Mouse (Mus musculus) A20 (cell line): ENCODE data around the gene Rdh8.
A peak's percentile ranks its signal among the peaks of the same experiment; 100 is the strongest.

Experiments
- DNase-seq: peaks from one replicate; pipeline ENCODE4 v3.0.0-alpha.2; 2011; ENCODE audit warnings: low read depth, low spot score

Gene Rdh8

GRCm38 (mm10) chr9:20818236-20818635 lies at the start of gene Rdh8:
Rdh8 (plus strand) TSS chr9:20818503.
- DNase-seq, result no peak

GRCm38 (mm10) chr9:20781286-20781685 lies 37.0 kb upstream of the Rdh8 start:
- no peak for DNase-seq

- no peak for DNase-seq
These were observed 33.2 kb upstream of the Rdh8 start for GRCm38 (mm10) chr9:20785055-20785454.

- DNase-seq, result no peak
These were observed 30.3 kb upstream of the Rdh8 start for GRCm38 (mm10) chr9:20787992-20788391.

GRCm38 (mm10) chr9:20789651-20790050 lies 28.7 kb upstream of the Rdh8 start:
- no peak for DNase-seq

GRCm38 (mm10) chr9:20790345-20790744 lies 28.0 kb upstream of the Rdh8 start:
- DNase-seq, result no peak

GRCm38 (mm10) chr9:20794108-20794806 lies 24.0 kb upstream of the Rdh8 start:
- peak; percentile 12 for DNase-seq

GRCm38 (mm10) chr9:20804266-20805158 lies 13.8 kb upstream of the Rdh8 start:
- DNase-seq, result peak; percentile 72

GRCm38 (mm10) chr9:20805159-20805495 lies 13.2 kb upstream of the Rdh8 start:
- no peak for DNase-seq

- no peak for DNase-seq
These were observed 12.6 kb upstream of the Rdh8 start for GRCm38 (mm10) chr9:20805706-20806105.

GRCm38 (mm10) chr9:20810271-20810670 lies 8.0 kb upstream of the Rdh8 start:
- DNase-seq, result no peak

- DNase-seq, result no peak
These were observed 7.5 kb upstream of the Rdh8 start for GRCm38 (mm10) chr9:20810773-20811172.

- DNase-seq, result no peak
These were observed 5.6 kb upstream of the Rdh8 start for GRCm38 (mm10) chr9:20812537-20813271.

- no peak for DNase-seq
These were observed 3.6 kb upstream of the Rdh8 start, which contains the start of gene Col5a3 for GRCm38 (mm10) chr9:20814521-20815272. Col5a3 (minus strand) TSS chr9:20815067.

- DNase-seq, result no peak
These were observed 1.7 kb downstream of the Rdh8 start for GRCm38 (mm10) chr9:20820001-20820400.

GRCm38 (mm10) chr9:20822821-20823220 lies 4.5 kb downstream of the Rdh8 start:
- DNase-seq, result no peak

- no peak for DNase-seq
These were observed 7.5 kb downstream of the Rdh8 start for GRCm38 (mm10) chr9:20825781-20826180.

GRCm38 (mm10) chr9:20828127-20828526 lies 9.8 kb downstream of the Rdh8 start:
- DNase-seq, result no peak

- DNase-seq, result peak; percentile 74
These were observed 12.8 kb downstream of the Rdh8 start for GRCm38 (mm10) chr9:20830901-20831643.

GRCm38 (mm10) chr9:20834881-20835280 lies 16.6 kb downstream of the Rdh8 start:
- no peak for DNase-seq
